Mouse (Mus musculus): ENCODE data around the gene Lgals9. TPM values are rescaled to one million over a fixed set of nuclear protein-coding genes. Genes with fewer than 3 reads are reported as not detected.

Lgals9 gene
- total and polyA plus RNA-seq, 2 experiments: 175 to 1,032 TPM

DNA sequence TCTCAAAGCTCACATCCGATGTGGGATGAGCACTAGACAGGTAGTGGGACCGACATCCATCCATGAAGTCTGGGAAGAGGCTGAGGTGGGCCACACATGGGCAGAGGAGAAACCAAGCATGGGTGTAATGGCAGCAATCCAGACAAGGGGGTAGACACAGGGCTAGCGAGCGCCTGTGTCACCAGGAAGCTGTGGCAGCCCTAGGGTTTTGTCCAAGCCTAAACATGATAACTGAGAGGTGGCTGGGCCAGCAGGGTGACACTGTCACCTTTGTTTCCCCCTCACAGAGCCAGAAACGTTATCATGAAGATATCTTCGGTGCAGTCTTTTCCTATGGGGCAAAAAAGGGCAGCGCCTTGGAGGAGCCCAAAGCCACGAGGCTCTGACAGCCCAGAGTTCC, 25.4 kb downstream of the Lgals9 start:
- WGBS: 62% methylated on average over 8 of the region's 8 CpGs
- TF ChIP-seq POLR2A (IDR thresholded peaks at IDR 0.05; ENCODE audit: extremely low read depth, insufficient read depth, low read length): no peak
- TF ChIP-seq CTCF (IDR thresholded peaks at IDR 0.05; ENCODE audit: low read depth, low read length): no peak
- no peaks in the 10 kb centered on the region for H3K79me2 ChIP-seq (ENCODE audit: control insufficient read depth, insufficient read depth, low read length)

DNA sequence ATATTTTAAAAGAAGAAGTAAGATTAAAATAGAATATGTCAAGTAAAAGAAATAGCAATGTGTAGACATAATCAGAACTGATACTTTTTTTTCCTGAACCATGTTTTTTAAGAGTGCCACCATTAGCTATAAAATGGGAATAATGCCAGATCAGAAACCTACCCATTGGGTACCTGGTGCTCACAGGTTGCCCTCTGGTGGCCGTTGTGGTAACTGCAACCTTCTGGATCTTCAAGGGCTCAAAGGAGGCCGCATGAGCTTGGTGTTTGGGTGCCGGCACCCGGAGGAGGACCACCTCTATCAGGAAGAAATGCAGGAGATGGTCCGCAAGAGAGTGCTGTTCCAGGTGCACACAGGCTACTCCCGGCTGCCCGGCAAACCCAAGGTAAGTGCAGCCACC, 28.5 kb downstream of the Lgals9 start:
- H3K36me3 ChIP-seq (ENCODE audit: control insufficient read depth, insufficient read depth, low read length): no peaks in the 10 kb centered on the region

More for the DNA sequence above, 25.4 kb downstream of the Lgals9 start:
- Histone ChIP-seq H3K27ac (replicated peaks; ENCODE audit: insufficient read depth, low read depth, low read length) (no peak overlapping the region), H3K4me3 (ENCODE audit: insufficient read depth, low read depth, low read length) (no peak overlapping the region), H3K9ac (ENCODE audit: low read depth, low read length) (no peak overlapping the region), H3K4me1 (ENCODE audit: control insufficient read depth, insufficient read depth, low read length) (no peaks in the 10 kb centered on the region), H3K36me3 (ENCODE audit: control insufficient read depth, insufficient read depth, low read length) (peaks cover 11% of the 10 kb centered on the region; the same call in 1 of the 2 replicates), H3K27me3 (ENCODE audit: control insufficient read depth, insufficient read depth, low read length) (no peaks in the 10 kb centered on the region)
- DNase-seq (ENCODE audit: extremely low read depth, low read depth, low spot score): no peak

DNA sequence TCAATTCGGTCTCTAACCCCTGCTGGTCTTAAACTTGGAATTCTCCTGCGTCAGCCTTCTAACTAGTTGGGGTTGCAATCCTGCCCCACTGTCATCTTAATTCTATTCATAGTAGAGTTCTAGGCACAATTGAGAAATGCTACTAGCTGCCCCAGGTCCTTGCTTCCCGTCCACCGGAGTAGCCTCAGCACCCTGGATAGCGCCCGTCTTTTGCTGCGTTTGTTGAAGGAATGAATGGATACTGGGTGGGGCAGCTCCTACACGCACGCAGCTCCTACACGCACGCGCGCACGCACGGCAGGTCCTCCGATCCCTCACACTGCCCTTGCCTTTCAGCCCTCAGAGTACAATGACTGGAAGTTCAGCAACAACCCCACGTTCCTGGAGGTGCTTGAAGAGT, 32.3 kb downstream of the Lgals9 start:
- Histone ChIP-seq H3K4me3 (ENCODE audit: insufficient read depth, low read depth, low read length) (no peak overlapping the region), H3K79me2 (ENCODE audit: control insufficient read depth, insufficient read depth, low read length) (no peaks in the 10 kb centered on the region), H3K36me3 (ENCODE audit: control insufficient read depth, insufficient read depth, low read length) (no peaks in the 10 kb centered on the region), H3K9ac (ENCODE audit: low read depth, low read length) (no peak overlapping the region), H3K4me1 (ENCODE audit: control insufficient read depth, insufficient read depth, low read length) (no peaks in the 10 kb centered on the region), H3K27me3 (ENCODE audit: control insufficient read depth, insufficient read depth, low read length) (no peaks in the 10 kb centered on the region; the same call in 1 of the 2 replicates), H3K27ac (replicated peaks; ENCODE audit: insufficient read depth, low read depth, low read length) (no peak overlapping the region)
- WGBS: 9% methylated on average over 17 of the region's 17 CpGs
- TF ChIP-seq CTCF (IDR thresholded peaks at IDR 0.05; ENCODE audit: low read depth, low read length) (no peak), POLR2A (IDR thresholded peaks at IDR 0.05; ENCODE audit: extremely low read depth, insufficient read depth, low read length) (no peak)
- no peak for DNase-seq (ENCODE audit: extremely low read depth, low read depth, low spot score)

More for the DNA sequence above, 28.5 kb downstream of the Lgals9 start:
- no peak overlapping the region for H3K4me3 ChIP-seq (ENCODE audit: insufficient read depth, low read depth, low read length)
- TF ChIP-seq CTCF (IDR thresholded peaks at IDR 0.05; ENCODE audit: low read depth, low read length): peak; percentile 83
- TF ChIP-seq POLR2A (IDR thresholded peaks at IDR 0.05; ENCODE audit: extremely low read depth, insufficient read depth, low read length): no peak
- WGBS: 4% methylated on average over 7 of the region's 7 CpGs
- no peak overlapping the region for H3K27ac ChIP-seq (replicated peaks; ENCODE audit: insufficient read depth, low read depth, low read length)
- H3K79me2 ChIP-seq (ENCODE audit: control insufficient read depth, insufficient read depth, low read length): no peaks in the 10 kb centered on the region
- no peaks in the 10 kb centered on the region for H3K4me1 ChIP-seq (ENCODE audit: control insufficient read depth, insufficient read depth, low read length)
- no peaks in the 10 kb centered on the region; the same call in 1 of the 2 replicates for H3K27me3 ChIP-seq (ENCODE audit: control insufficient read depth, insufficient read depth, low read length)
- no peak overlapping the region for H3K9ac ChIP-seq (ENCODE audit: low read depth, low read length)
- peak; percentile 54 for DNase-seq (ENCODE audit: extremely low read depth, low read depth, low spot score)

DNA sequence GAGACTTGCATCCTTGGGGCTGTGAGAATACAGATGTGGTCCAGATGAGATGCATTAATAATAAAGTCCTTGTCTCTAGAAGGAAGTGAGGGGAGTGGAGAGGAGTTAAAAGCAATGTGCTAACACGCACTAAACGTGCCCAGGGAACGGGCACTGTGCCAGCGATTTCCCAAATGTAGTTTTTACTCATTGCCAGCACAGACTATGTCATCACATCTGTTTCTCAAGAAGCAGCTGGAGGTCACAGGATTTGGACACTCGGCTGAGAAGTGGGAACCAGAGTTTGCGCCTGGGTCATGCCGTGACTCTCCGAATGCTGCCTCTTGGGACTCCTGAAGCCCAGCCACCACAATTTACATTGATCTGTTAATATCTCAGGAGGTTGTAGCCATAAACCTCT, 34.4 kb downstream of the Lgals9 start:
- DNase-seq (ENCODE audit: extremely low read depth, low read depth, low spot score): no peak
- Histone ChIP-seq H3K27me3 (ENCODE audit: control insufficient read depth, insufficient read depth, low read length) (no peaks in the 10 kb centered on the region; the same call in 1 of the 2 replicates), H3K4me1 (ENCODE audit: control insufficient read depth, insufficient read depth, low read length) (no peaks in the 10 kb centered on the region), H3K79me2 (ENCODE audit: control insufficient read depth, insufficient read depth, low read length) (no peaks in the 10 kb centered on the region), H3K36me3 (ENCODE audit: control insufficient read depth, insufficient read depth, low read length) (no peaks in the 10 kb centered on the region), H3K27ac (replicated peaks; ENCODE audit: insufficient read depth, low read depth, low read length) (no peak overlapping the region), H3K9ac (ENCODE audit: low read depth, low read length) (no peak overlapping the region), H3K4me3 (ENCODE audit: insufficient read depth, low read depth, low read length) (no peak overlapping the region)
- TF ChIP-seq CTCF (IDR thresholded peaks at IDR 0.05; ENCODE audit: low read depth, low read length): no peak
- TF ChIP-seq POLR2A (IDR thresholded peaks at IDR 0.05; ENCODE audit: extremely low read depth, insufficient read depth, low read length): no peak
- 45% methylated on average over 8 of the region's 8 CpGs for WGBS

DNA sequence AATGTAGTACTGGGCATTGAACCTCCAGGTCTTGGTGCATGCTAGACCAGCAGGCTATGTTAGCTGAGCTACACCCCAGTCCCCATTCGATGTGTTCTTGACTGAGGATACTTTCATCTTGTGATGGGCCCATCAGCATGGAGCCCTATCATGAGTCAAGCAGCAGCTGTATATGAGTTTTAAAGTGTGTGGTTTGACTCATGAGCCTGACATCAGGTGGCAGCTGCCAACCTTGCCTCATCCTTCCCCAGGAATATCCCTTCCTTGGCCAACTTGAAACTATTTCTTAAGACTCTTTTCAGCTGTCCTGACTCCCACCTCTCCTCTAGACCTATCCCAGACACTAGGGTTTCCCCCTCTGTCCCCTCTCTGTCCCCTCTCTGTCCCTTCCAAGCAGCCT, 41.7 kb downstream of the Lgals9 start:
- Histone ChIP-seq H3K27ac (replicated peaks; ENCODE audit: insufficient read depth, low read depth, low read length) (no peak overlapping the region), H3K4me1 (ENCODE audit: control insufficient read depth, insufficient read depth, low read length) (no peaks in the 10 kb centered on the region), H3K36me3 (ENCODE audit: control insufficient read depth, insufficient read depth, low read length) (no peaks in the 10 kb centered on the region), H3K4me3 (ENCODE audit: insufficient read depth, low read depth, low read length) (no peak overlapping the region), H3K27me3 (ENCODE audit: control insufficient read depth, insufficient read depth, low read length) (no peaks in the 10 kb centered on the region), H3K9ac (ENCODE audit: low read depth, low read length) (no peak overlapping the region), H3K79me2 (ENCODE audit: control insufficient read depth, insufficient read depth, low read length) (no peaks in the 10 kb centered on the region)
- TF ChIP-seq POLR2A (IDR thresholded peaks at IDR 0.05; ENCODE audit: extremely low read depth, insufficient read depth, low read length): no peak
- no peak for TF ChIP-seq CTCF (IDR thresholded peaks at IDR 0.05; ENCODE audit: low read depth, low read length)
- 100% methylated on average over 1 of the region's 1 CpGs for WGBS
- DNase-seq (ENCODE audit: extremely low read depth, low read depth, low spot score): no peak

DNA sequence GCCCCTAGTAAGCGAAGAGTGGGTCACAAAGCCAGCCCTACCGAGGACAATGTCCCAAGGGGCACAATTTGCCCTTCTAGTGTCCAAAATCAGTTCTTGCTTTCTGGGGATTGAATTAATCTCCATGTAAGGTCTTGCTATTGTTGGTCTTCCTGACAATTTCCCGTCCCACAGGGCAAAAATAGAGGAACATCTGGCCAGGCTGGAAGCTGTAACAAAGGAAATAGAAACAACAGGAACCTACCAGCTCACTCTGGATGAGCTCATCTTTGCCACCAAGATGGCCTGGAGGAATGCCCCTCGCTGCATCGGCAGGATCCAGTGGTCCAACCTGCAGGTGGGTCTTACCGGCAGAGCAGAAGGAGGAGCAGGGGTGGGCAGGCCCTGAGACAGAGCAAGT, 49.6 kb downstream of the Lgals9 start:
- Histone ChIP-seq H3K36me3 (ENCODE audit: control insufficient read depth, insufficient read depth, low read length) (no peaks in the 10 kb centered on the region), H3K9ac (ENCODE audit: low read depth, low read length) (no peak overlapping the region), H3K79me2 (ENCODE audit: control insufficient read depth, insufficient read depth, low read length) (no peaks in the 10 kb centered on the region), H3K27ac (replicated peaks; ENCODE audit: insufficient read depth, low read depth, low read length) (no peak overlapping the region), H3K27me3 (ENCODE audit: control insufficient read depth, insufficient read depth, low read length) (no peaks in the 10 kb centered on the region), H3K4me3 (ENCODE audit: insufficient read depth, low read depth, low read length) (no peak overlapping the region), H3K4me1 (ENCODE audit: control insufficient read depth, insufficient read depth, low read length) (no peaks in the 10 kb centered on the region)
- 75% methylated on average over 6 of the region's 6 CpGs for WGBS
- TF ChIP-seq CTCF (IDR thresholded peaks at IDR 0.05; ENCODE audit: low read depth, low read length) (no peak), POLR2A (IDR thresholded peaks at IDR 0.05; ENCODE audit: extremely low read depth, insufficient read depth, low read length) (no peak)
- no peak for DNase-seq (ENCODE audit: extremely low read depth, low read depth, low spot score)
